Mouse (Mus musculus) stomach, embryonic 14.5 days (tissue): Measurements from ENCODE around the gene Epo. TPM values are rescaled to one million over a fixed set of nuclear protein-coding genes. Genes with fewer than 3 reads are reported as not detected.

Experiments
- ATAC-seq: fragments of 200-750 bp; cut with Nextera tagmentation; 2 replicates; pipeline ENCODE4 v1.8.0; 2017; ENCODE audit warnings: low read depth, moderate TSS enrichment; ENCODE audit not compliant: insufficient number of reproducible peaks, insufficient read depth, low FRiP score
- H3K27ac ChIP-seq: fragments of 300-500 bp; sonication (generic); 2 replicates; pipeline ENCODE4 v1.5.1; 2014; ENCODE audit warnings: mild to moderate bottlenecking, low read length, moderate library complexity, mixed read lengths
- H3K27me3 ChIP-seq: fragments of 300-500 bp; sonication (generic); 2 replicates; pipeline ENCODE4 v1.6.1; 2014; ENCODE audit warnings: low read length, control low read depth, mixed read lengths; ENCODE audit not compliant: control insufficient read depth, insufficient read depth
- H3K36me3 ChIP-seq: fragments of 300-500 bp; sonication (generic); 2 replicates; pipeline ENCODE4 v1.6.1; 2014; ENCODE audit warnings: mild to moderate bottlenecking, control low read depth, low read length, moderate library complexity, mixed read lengths; ENCODE audit not compliant: control insufficient read depth, insufficient read depth
- H3K4me1 ChIP-seq: fragments of 300-500 bp; sonication (generic); 2 replicates; pipeline ENCODE4 v1.6.1; 2014; ENCODE audit warnings: low read length, control low read depth, mixed read lengths; ENCODE audit not compliant: control insufficient read depth, insufficient read depth
- H3K4me2 ChIP-seq: fragments of 300-500 bp; sonication (generic); replicated peaks from 2 replicates; pipeline ENCODE4 v1.6.1; 2014; ENCODE audit warnings: low read depth, low read length, control low read depth
- H3K4me3 ChIP-seq: fragments of 300-500 bp; sonication (generic); 2 replicates; pipeline ENCODE4 v1.5.1; 2014; ENCODE audit warnings: low read depth, low read length, control low read depth
- H3K9ac ChIP-seq: fragments of 300-500 bp; sonication (generic); replicated peaks from 2 replicates; pipeline ENCODE4 v1.6.1; 2014; ENCODE audit warnings: low read depth, mild to moderate bottlenecking, control low read depth, low read length, moderate library complexity, mixed read lengths
- H3K9me3 ChIP-seq: fragments of 300-500 bp; sonication (generic); 2 replicates; pipeline ENCODE4 v1.6.1; 2016; ENCODE audit warnings: low read depth, low read length, control low read depth; ENCODE audit not compliant: control insufficient read depth
- WGBS: fragments of 180-500 bp; shearing (Covaris S2); extraction: QIAGEN DNeasy Blood & Tissue Kit; methylation state at CpG from one replicate; pipeline ENCODE4 v1.1.7; 2014; 5-methylcytosine and 5-hydroxymethylcytosine counted together
- polyA plus RNA-seq: library from polyadenylated mRNA; unstranded; fragments of >200 nt; fragmentation: Nextera tagmentation; extraction: Ambion mirVana; gene quantifications from 2 replicates; pipeline ENCODE4 v1.2.1, GENCODE M21; 2014

Gene Epo
- polyA plus RNA-seq, 1 experiment from 2014 or later: 0.38 TPM

GRCm38 (mm10) chr5:137527413-137527812 lies 5.6 kb downstream of the Epo start:
- H3K9me3 ChIP-seq: no peaks in the 10 kb centered on the region
- no peak overlapping the region for H3K9ac ChIP-seq
- no peak overlapping the region for H3K27ac ChIP-seq
- H3K4me1 ChIP-seq: 0 out of 2 replicates have a peak, but pooled peaks cover 6% of the 10 kb centered on the region
- no peak overlapping the region for H3K4me2 ChIP-seq
- 68% methylated on average over 1 of the region's 1 CpGs for WGBS
- peaks cover 76% of the 10 kb centered on the region for H3K36me3 ChIP-seq
- no peaks in the 10 kb centered on the region for H3K27me3 ChIP-seq
- ATAC-seq: no peak
- no peak overlapping the region for H3K4me3 ChIP-seq

GRCm38 (mm10) chr5:137526192-137526936 lies 6.7 kb downstream of the Epo start:
- peaks cover 86% of the 10 kb centered on the region for H3K36me3 ChIP-seq
- WGBS: 41% methylated on average over 16 of the region's 16 CpGs
- no peak overlapping the region for H3K9ac ChIP-seq
- no peak overlapping the region for H3K4me2 ChIP-seq
- no peak for ATAC-seq
- no peak overlapping the region for H3K4me3 ChIP-seq
- no peaks in the 10 kb centered on the region for H3K9me3 ChIP-seq
- H3K27ac ChIP-seq: no peak overlapping the region
- 0 out of 2 replicates have a peak, but pooled peaks cover 6% of the 10 kb centered on the region for H3K4me1 ChIP-seq
- H3K27me3 ChIP-seq: no peaks in the 10 kb centered on the region

- Histone ChIP-seq H3K4me2 (no peak overlapping the region), H3K4me3 (no peak overlapping the region), H3K27ac (no peak overlapping the region), H3K27me3 (no peaks in the 10 kb centered on the region), H3K9me3 (no peaks in the 10 kb centered on the region), H3K36me3 (peaks cover 94% of the 10 kb centered on the region), H3K9ac (no peak overlapping the region), H3K4me1 (0 out of 2 replicates have a peak, but pooled peaks cover 6% of the 10 kb centered on the region)
- WGBS: 73% methylated on average over 16 of the region's 16 CpGs
- ATAC-seq: no peak
These were observed 7.5 kb downstream of the Epo start for GRCm38 (mm10) chr5:137525511-137525910.

GRCm38 (mm10) chr5:137524671-137525070 lies 8.4 kb downstream of the Epo start:
- Histone ChIP-seq H3K4me1 (0 out of 2 replicates have a peak, but pooled peaks cover 3% of the 10 kb centered on the region), H3K4me2 (no peak overlapping the region), H3K9ac (no peak overlapping the region), H3K4me3 (no peak overlapping the region), H3K9me3 (no peaks in the 10 kb centered on the region), H3K27ac (no peak overlapping the region), H3K27me3 (no peaks in the 10 kb centered on the region), H3K36me3 (peaks cover 96% of the 10 kb centered on the region)
- no peak for ATAC-seq
- 87% methylated on average over 13 of the region's 13 CpGs for WGBS

GRCm38 (mm10) chr5:137524251-137524515 lies 8.9 kb downstream of the Epo start:
- WGBS: 88% methylated on average over 8 of the region's 8 CpGs
- no peaks in the 10 kb centered on the region for H3K9me3 ChIP-seq
- no peak for ATAC-seq
- H3K27me3 ChIP-seq: no peaks in the 10 kb centered on the region
- no peak overlapping the region for H3K4me2 ChIP-seq
- H3K36me3 ChIP-seq: peaks cover 96% of the 10 kb centered on the region
- 0 out of 2 replicates have a peak, but pooled peaks cover 2% of the 10 kb centered on the region for H3K4me1 ChIP-seq
- H3K4me3 ChIP-seq: no peak overlapping the region
- no peak overlapping the region for H3K27ac ChIP-seq
- H3K9ac ChIP-seq: no peak overlapping the region

- 88% methylated on average over 25 of the region's 25 CpGs for WGBS
- Histone ChIP-seq H3K4me3 (no peak overlapping the region), H3K4me1 (0 out of 2 replicates have a peak, but pooled peaks cover 2% of the 10 kb centered on the region), H3K4me2 (no peak overlapping the region), H3K9me3 (no peaks in the 10 kb centered on the region), H3K9ac (no peak overlapping the region), H3K27me3 (no peaks in the 10 kb centered on the region), H3K36me3 (peaks cover 96% of the 10 kb centered on the region), H3K27ac (no peak overlapping the region)
- no peak for ATAC-seq
These were observed 9.4 kb downstream of the Epo start for GRCm38 (mm10) chr5:137523396-137524250.

GRCm38 (mm10) chr5:137522711-137523110 lies 10.3 kb downstream of the Epo start:
- Histone ChIP-seq H3K9me3 (no peaks in the 10 kb centered on the region), H3K9ac (no peak overlapping the region), H3K27me3 (no peaks in the 10 kb centered on the region), H3K4me2 (no peak overlapping the region), H3K27ac (no peak overlapping the region), H3K4me3 (no peak overlapping the region), H3K36me3 (peaks cover 92% of the 10 kb centered on the region), H3K4me1 (0 out of 2 replicates have a peak, but pooled peaks cover 2% of the 10 kb centered on the region)
- 73% methylated on average over 11 of the region's 11 CpGs for WGBS
- no peak for ATAC-seq

GRCm38 (mm10) chr5:137521861-137522260 lies 11.2 kb downstream of the Epo start:
- 71% methylated on average over 9 of the region's 9 CpGs for WGBS
- no peak for ATAC-seq
- no peak overlapping the region for H3K27ac ChIP-seq
- H3K36me3 ChIP-seq: peaks cover 88% of the 10 kb centered on the region
- no peaks in the 10 kb centered on the region for H3K9me3 ChIP-seq
- H3K27me3 ChIP-seq: no peaks in the 10 kb centered on the region
- H3K4me1 ChIP-seq: 0 out of 2 replicates have a peak, but pooled peaks cover 2% of the 10 kb centered on the region
- H3K4me2 ChIP-seq: no peak overlapping the region
- H3K9ac ChIP-seq: no peak overlapping the region
- H3K4me3 ChIP-seq: no peak overlapping the region
